Mouse (Mus musculus): ENCODE measurements around the gene Arhgap10.

DNA sequence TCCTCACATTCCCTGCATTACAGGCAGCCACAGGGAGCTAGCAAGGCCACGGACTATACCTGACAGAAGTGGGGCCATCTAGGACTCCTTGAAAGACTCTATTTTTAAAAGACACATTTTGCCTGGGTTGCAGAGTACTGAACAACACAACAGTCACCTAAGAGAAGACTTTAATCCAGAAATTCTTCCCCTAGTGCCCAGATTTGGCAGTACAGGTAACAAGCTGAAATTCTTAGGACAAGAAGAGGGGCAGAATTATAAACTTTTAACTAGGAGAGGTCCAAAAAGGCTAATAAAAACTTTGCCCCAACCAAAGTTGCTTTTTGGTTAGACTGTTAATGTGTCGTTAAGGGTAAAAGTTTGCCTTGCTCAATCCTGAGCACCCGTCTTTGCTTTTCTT is 174.4 kb downstream of the Arhgap10 start:
- TF ChIP-seq CTCF (IDR thresholded peaks at IDR 0.05; ENCODE audit: extremely low read depth, insufficient read length, insufficient replicate concordance, low read depth, low read length) (no peak), POLR2A (IDR thresholded peaks at IDR 0.05; ENCODE audit: low read depth, low read length) (no peak)
